Mouse (Mus musculus) regulatory T cell (primary cell): Measurements from ENCODE around the gene Rangap1.

Experiments
- in situ Hi-C: fragments of 300-600 bp; cut with MboI, MseI; formaldehyde crosslinking; loops from one replicate; pipeline ENCODE4 v1.15.1; 2025; ENCODE audit warnings: high pct_unique_total_duplicates

Gene Rangap1

GRCm38 (mm10) chr15:81744992-81745600 is at the start of gene Rangap1, which contains the start of gene Zc3h7b:
Rangap1 (minus strand) TSS chr15:81745530.
Zc3h7b (plus strand) TSS chr15:81745057.
- in situ Hi-C loops, result no loop called here

GRCm38 (mm10) chr15:81792444-81792843 is 47.1 kb upstream of the Rangap1 start:
- in situ Hi-C loops, result no loop called here

- in situ Hi-C loops, result no loop called here
Observed at GRCm38 (mm10) chr15:81787525-81787924, 42.2 kb upstream of the Rangap1 start.

GRCm38 (mm10) chr15:81785701-81786100 is 40.4 kb upstream of the Rangap1 start:
- in situ Hi-C loops, result no loop called here

GRCm38 (mm10) chr15:81784762-81785161 is 39.4 kb upstream of the Rangap1 start:
- in situ Hi-C loops, result no loop called here

- in situ Hi-C loops, result no loop called here
Observed at GRCm38 (mm10) chr15:81781816-81782215, 36.5 kb upstream of the Rangap1 start.

GRCm38 (mm10) chr15:81776631-81777422 is 31.5 kb upstream of the Rangap1 start:
- in situ Hi-C loops, result loop anchor here (5.0 kb wide), 1 partner anchor 445 kb away; no protein-coding TSS in a partner anchor

GRCm38 (mm10) chr15:81774505-81775171 is 29.3 kb upstream of the Rangap1 start:
- in situ Hi-C loops, result loop anchor here (5.0 kb wide), 1 partner anchor 442 kb away; no protein-coding TSS in a partner anchor

- in situ Hi-C loops, result no loop called here
Observed at GRCm38 (mm10) chr15:81772431-81773120, 27.2 kb upstream of the Rangap1 start.

- in situ Hi-C loops, result no loop called here
Observed at GRCm38 (mm10) chr15:81769037-81769436, 23.7 kb upstream of the Rangap1 start.

- in situ Hi-C loops, result no loop called here
Observed at GRCm38 (mm10) chr15:81766439-81766838, 21.1 kb upstream of the Rangap1 start.

- in situ Hi-C loops, result no loop called here
Observed at GRCm38 (mm10) chr15:81765651-81766050, 20.3 kb upstream of the Rangap1 start.

GRCm38 (mm10) chr15:81764573-81764972 is 19.2 kb upstream of the Rangap1 start:
- in situ Hi-C loops, result no loop called here

GRCm38 (mm10) chr15:81761959-81762358 is 16.6 kb upstream of the Rangap1 start:
- in situ Hi-C loops, result no loop called here

- in situ Hi-C loops, result no loop called here
Observed at GRCm38 (mm10) chr15:81761381-81761780, 16.1 kb upstream of the Rangap1 start.

- in situ Hi-C loops, result no loop called here
Observed at GRCm38 (mm10) chr15:81760361-81761079, 15.2 kb upstream of the Rangap1 start.

- in situ Hi-C loops, result no loop called here
Observed at GRCm38 (mm10) chr15:81759542-81759941, 14.2 kb upstream of the Rangap1 start.

GRCm38 (mm10) chr15:81758701-81759100 is 13.4 kb upstream of the Rangap1 start:
- in situ Hi-C loops, result no loop called here

GRCm38 (mm10) chr15:81753669-81754068 is 8.3 kb upstream of the Rangap1 start:
- in situ Hi-C loops, result no loop called here

GRCm38 (mm10) chr15:81749742-81750141 is 4.4 kb upstream of the Rangap1 start:
- in situ Hi-C loops, result no loop called here

GRCm38 (mm10) chr15:81745601-81746114 is 328 bp upstream of the Rangap1 start:
- in situ Hi-C loops, result no loop called here
